Mouse (Mus musculus) cerebellum, adult 18-20 months (tissue): ENCODE data around the gene Sh2d2a.
A peak's percentile ranks its signal among the peaks of the same experiment; 100 is the strongest.
"Not testable (repeated sequence)": the region's sequence is repeated elsewhere in the genome, so short reads cannot be mapped to it uniquely, and the experiment has no call there.

Experiments
- DNase-seq, 2 experiments: peaks; one replicate each; pipeline ENCODE4 v3.0.0; 2021

Gene Sh2d2a

DNA sequence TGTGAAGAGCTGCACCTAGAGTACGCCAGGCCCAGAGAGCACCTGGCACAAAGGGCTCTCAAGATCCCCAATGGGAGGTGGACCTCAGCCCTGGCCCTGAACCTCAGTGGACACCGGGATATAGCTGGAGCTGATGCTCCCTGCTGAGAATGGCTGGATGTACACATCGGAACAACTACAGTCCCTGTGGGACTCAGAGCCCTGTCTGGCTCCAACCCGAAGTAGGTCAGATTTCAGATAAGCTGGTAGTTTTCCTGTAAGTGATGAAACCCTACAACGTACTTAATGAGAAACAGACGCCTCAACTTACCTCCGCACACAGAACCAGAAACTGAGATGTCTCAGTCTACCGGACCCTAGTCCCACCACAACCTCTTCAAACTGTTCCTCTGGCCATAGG lies 11.1 kb downstream of the Sh2d2a start:
- DNase-seq = no peak

- DNase-seq = peak; percentile 58 to 63
Observed at GRCm38 (mm10) chr3:87859813-87860212, 13.3 kb downstream of the Sh2d2a start.

- not testable (repeated sequence) for DNase-seq
Observed at GRCm38 (mm10) chr3:87864111-87864510, 17.6 kb downstream of the Sh2d2a start.

- no peak for DNase-seq
Observed at GRCm38 (mm10) chr3:87877730-87878129, 31.2 kb downstream of the Sh2d2a start.

- DNase-seq = no peak
Observed at GRCm38 (mm10) chr3:87884291-87884690, 37.7 kb downstream of the Sh2d2a start.

GRCm38 (mm10) chr3:87884708-87885251 lies 38.2 kb downstream of the Sh2d2a start:
- DNase-seq = peak; percentile 49 to 58

- DNase-seq = peak; percentile 88 to 98
Observed at GRCm38 (mm10) chr3:87885281-87886003, 38.9 kb downstream of the Sh2d2a start, which contains the start of gene Prcc. Prcc (minus strand) TSS chr3:87885608.

- DNase-seq = no peak
Observed at GRCm38 (mm10) chr3:87886004-87886365, 39.4 kb downstream of the Sh2d2a start.

DNA sequence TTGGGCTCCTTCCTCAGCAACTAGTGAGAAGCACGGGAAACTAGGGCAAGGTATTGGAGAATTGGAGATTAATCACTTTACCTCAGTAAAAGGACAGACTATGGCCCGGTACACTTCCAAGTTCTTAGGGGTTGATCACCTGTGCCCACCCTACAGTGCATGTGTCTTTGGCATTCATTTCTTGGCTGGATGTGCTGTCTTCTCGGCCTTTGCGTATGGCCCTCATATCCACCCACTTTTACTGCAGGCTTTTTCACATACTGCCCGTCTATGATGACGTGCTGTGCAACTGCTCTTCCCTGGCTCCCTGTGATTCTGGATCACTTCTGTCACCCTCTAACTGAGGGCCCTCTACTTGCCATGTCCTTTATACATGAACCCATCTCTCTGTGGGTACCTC lies 39.9 kb downstream of the Sh2d2a start:
- peak; percentile 15 to 27 for DNase-seq

DNA sequence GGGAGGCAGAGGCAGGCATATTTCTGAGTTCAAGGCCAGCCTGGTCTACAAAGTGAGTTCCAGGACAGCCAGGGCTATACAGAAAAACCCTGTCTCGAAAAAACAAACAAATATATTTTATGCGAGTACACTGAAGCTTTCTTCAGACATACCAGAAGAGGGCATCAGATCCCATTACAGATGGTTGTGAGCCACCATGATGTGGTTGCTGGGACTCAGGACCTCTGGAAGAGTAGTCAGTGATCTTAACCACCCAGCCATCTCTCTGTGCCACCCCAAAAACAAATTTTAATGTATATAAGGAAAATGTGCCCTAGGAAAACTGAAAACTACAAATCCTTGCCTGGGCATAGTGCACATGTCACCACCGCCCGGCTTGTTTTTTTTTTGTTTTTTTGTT lies 40.8 kb downstream of the Sh2d2a start:
- not testable (repeated sequence) for DNase-seq

DNA sequence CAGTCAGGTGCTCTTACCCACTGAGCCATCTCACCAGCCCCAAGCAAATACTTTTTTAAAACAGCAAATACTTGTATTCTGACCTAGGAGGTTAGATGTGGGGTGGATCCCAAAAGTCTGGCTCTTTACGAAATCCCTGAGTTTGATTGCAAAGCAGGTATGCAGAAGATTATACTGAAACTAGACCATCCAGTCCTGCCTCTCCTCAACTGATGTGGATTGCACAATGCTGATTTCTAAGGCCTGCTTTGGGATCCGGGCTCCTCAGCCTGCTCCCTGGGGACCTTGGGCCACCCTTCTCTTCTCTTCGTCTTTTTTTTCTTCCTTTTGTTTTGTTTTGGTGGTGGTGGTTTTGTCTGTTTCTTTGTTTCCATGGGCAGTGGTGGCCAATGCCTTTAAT lies 44.9 kb downstream of the Sh2d2a start:
- no peak for DNase-seq

DNA sequence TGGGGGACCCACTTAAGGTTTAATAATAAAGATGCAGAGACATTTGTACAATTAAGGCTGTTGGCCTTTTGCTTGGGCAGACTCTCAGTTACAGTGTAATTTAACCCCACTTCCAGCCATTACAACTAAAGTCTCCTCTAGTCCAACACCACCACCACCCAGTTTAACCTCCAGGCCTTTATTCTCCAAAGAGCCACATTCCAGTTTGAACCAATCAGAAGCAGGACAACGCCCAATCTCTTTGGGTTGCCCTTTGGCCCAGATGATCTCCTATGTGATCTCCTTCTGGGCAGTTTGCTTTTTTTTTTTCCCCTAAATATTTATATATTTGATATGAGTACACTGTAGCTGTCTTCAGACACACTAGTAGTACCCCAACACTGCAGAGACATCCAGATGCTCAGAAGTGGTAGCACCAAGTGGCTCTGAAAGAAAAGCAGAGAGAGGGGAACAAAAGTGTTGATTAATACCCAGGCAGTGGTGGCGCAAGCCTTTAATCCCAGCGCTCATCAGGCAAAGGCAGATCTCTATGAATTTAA lies 46.9 kb downstream of the Sh2d2a start:
- DNase-seq = no peak

GRCm38 (mm10) chr3:87899266-87899665 lies 52.7 kb downstream of the Sh2d2a start:
- DNase-seq = no peak

DNA sequence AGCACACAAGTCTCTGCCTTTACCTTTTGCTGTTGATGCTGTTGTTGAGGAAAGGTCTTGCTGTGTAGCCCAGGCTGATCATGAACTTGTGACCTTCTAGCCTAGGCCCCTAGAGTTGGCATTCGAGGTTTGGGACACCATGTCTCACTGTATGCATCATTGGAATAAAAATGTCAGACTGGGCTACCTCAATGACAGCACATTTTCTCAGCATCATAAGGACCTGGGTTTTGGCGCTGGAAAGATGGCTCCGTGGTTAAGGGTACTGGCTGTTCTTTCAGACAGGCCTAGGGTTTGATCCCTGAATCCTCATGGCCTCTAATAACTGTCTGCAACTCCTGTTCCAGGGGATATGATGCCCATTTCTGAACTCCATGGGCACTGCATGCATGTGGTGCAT lies 53.2 kb downstream of the Sh2d2a start:
- DNase-seq = no peak

DNA sequence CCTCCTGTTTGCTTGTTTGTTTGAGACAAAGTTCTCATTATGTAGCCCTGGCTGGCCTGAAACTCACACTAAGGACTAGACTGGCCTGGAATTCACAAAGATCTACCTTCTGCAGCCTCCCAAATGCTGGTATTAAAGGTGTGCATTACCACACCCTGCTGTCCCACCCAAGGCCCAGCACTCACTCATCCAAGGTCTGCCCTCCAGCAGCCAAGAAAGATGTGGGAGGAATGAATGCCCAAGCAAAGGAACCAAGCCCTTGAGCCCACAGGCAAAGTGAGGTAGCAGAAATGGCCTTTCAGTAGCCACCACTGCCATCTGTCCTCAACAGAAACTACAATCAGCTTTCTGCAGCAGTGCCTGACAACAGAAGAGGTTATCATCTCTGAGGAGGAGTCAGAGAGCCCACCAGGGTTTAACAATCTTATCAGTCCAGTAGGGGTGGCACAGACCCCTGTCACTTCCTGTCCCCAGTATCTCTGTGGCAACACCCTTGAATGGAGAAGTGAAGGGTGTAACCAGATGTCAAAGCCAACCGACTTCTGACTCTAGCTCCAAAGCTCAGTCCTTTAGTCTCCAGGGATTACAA lies 54.6 kb downstream of the Sh2d2a start:
- DNase-seq = no peak

GRCm38 (mm10) chr3:87901959-87902358 lies 55.4 kb downstream of the Sh2d2a start:
- DNase-seq = not testable (repeated sequence)

GRCm38 (mm10) chr3:87903821-87904220 lies 57.3 kb downstream of the Sh2d2a start:
- DNase-seq = no peak
